Mouse (Mus musculus) stomach, embryonic 14.5 days (tissue): ENCODE measurements at regions not wholly inside any gene's neighbourhood (a gene's known extent, or its start where the extent isn't known, plus 50 kb on each side); places are given as distances from the start of the nearest gene placed in this dataset.
A peak's percentile ranks its signal among the peaks of the same experiment; 100 is the strongest.

ENCODE experiments used
- ATAC-seq: fragments of 200-750 bp; cut with Nextera tagmentation; 2 replicates; pipeline ENCODE4 v1.8.0; 2017; ENCODE audit warnings: low read depth, moderate TSS enrichment; ENCODE audit not compliant: insufficient number of reproducible peaks, insufficient read depth, low FRiP score
- H3K27ac ChIP-seq: fragments of 300-500 bp; sonication (generic); 2 replicates; pipeline ENCODE4 v1.5.1; 2014; ENCODE audit warnings: mild to moderate bottlenecking, low read length, moderate library complexity, mixed read lengths
- H3K27me3 ChIP-seq: fragments of 300-500 bp; sonication (generic); 2 replicates; pipeline ENCODE4 v1.6.1; 2014; ENCODE audit warnings: low read length, control low read depth, mixed read lengths; ENCODE audit not compliant: control insufficient read depth, insufficient read depth
- H3K36me3 ChIP-seq: fragments of 300-500 bp; sonication (generic); 2 replicates; pipeline ENCODE4 v1.6.1; 2014; ENCODE audit warnings: mild to moderate bottlenecking, control low read depth, low read length, moderate library complexity, mixed read lengths; ENCODE audit not compliant: control insufficient read depth, insufficient read depth
- H3K4me1 ChIP-seq: fragments of 300-500 bp; sonication (generic); 2 replicates; pipeline ENCODE4 v1.6.1; 2014; ENCODE audit warnings: low read length, control low read depth, mixed read lengths; ENCODE audit not compliant: control insufficient read depth, insufficient read depth
- H3K4me2 ChIP-seq: fragments of 300-500 bp; sonication (generic); replicated peaks from 2 replicates; pipeline ENCODE4 v1.6.1; 2014; ENCODE audit warnings: low read depth, low read length, control low read depth
- H3K4me3 ChIP-seq: fragments of 300-500 bp; sonication (generic); 2 replicates; pipeline ENCODE4 v1.5.1; 2014; ENCODE audit warnings: low read depth, low read length, control low read depth
- H3K9ac ChIP-seq: fragments of 300-500 bp; sonication (generic); replicated peaks from 2 replicates; pipeline ENCODE4 v1.6.1; 2014; ENCODE audit warnings: low read depth, mild to moderate bottlenecking, control low read depth, low read length, moderate library complexity, mixed read lengths
- H3K9me3 ChIP-seq: fragments of 300-500 bp; sonication (generic); 2 replicates; pipeline ENCODE4 v1.6.1; 2016; ENCODE audit warnings: low read depth, low read length, control low read depth; ENCODE audit not compliant: control insufficient read depth
- WGBS: fragments of 180-500 bp; shearing (Covaris S2); extraction: QIAGEN DNeasy Blood & Tissue Kit; methylation state at CpG from one replicate; pipeline ENCODE4 v1.1.7; 2014; 5-methylcytosine and 5-hydroxymethylcytosine counted together

DNA sequence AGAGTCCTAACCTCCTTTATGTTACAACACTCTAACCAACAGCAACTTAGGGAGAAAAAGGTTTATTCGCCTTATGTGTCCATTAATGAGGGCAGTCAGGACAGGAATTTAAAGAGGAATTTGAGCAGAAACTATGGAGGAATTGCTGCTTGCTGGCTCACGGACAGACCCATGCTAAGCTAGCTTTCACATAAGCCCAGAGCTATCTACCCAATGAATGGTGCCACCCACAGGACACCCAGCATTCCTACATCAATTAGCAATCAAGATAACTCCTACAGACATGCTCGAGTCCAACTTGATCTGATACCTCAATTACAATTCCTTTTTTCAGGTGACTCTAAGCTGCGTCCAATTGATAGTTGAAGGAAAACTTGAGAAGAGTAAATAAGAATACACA, 1021.2 kb upstream of the Gm7489 start:
- Histone ChIP-seq H3K4me2 (no peak overlapping the region), H3K36me3 (no peaks in the 10 kb centered on the region), H3K27ac (no peak overlapping the region), H3K4me1 (no peaks in the 10 kb centered on the region), H3K9me3 (no peaks in the 10 kb centered on the region), H3K27me3 (no peaks in the 10 kb centered on the region), H3K9ac (no peak overlapping the region), H3K4me3 (no peak overlapping the region)
- no peak for ATAC-seq
- WGBS: 85% methylated on average over 4 of the region's 4 CpGs

DNA sequence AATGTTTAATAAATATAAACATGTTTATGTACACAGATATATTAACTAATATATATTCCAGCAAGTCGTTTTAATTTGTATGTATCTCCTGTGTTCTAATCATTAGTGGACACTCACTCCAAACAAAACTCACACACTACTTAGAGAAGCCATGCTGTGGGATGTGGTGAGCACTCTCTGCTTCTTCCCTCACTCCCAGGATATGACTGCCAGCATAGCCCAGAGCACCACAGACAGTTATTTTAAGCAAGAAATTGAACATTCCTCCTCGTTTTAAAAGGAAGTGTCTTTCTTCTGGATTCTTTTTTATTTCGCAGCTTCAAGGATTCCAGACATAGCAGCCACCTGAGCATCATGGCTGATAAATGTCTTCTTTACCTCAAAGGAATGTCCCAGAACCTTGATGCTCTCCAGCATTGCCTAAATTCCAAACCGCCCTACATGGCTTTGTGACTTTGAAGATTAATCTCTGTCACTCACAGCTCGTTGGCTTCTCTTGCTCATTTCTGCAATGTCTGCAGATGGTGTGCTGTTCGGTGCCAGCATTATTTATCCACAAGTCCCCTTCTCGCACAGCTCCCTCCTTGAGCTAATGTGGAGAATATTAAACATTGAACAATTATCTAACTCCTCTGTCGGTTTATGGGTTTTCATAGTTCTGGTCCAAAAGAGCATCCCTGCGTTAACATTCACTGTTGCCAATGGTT, 992.3 kb upstream of the Gm7489 start:
- 54% methylated on average over 9 of the region's 9 CpGs for WGBS
- no peak overlapping the region for H3K4me3 ChIP-seq
- no peak for ATAC-seq

GRCm38 (mm10) chr15:52898107-52898506, 986.6 kb upstream of the Gm7489 start:
- no peaks in the 10 kb centered on the region for H3K36me3 ChIP-seq
- no peak overlapping the region for H3K9ac ChIP-seq
- H3K27ac ChIP-seq: no peak overlapping the region
- H3K4me3 ChIP-seq: no peak overlapping the region
- no peaks in the 10 kb centered on the region for H3K27me3 ChIP-seq
- H3K4me1 ChIP-seq: no peaks in the 10 kb centered on the region
- no peak for ATAC-seq
- H3K9me3 ChIP-seq: no peaks in the 10 kb centered on the region
- 42% methylated on average over 1 of the region's 1 CpGs for WGBS
- H3K4me2 ChIP-seq: no peak overlapping the region

More for the DNA sequence above, 992.3 kb upstream of the Gm7489 start:
- Histone ChIP-seq H3K27me3 (no peaks in the 10 kb centered on the region), H3K9me3 (no peaks in the 10 kb centered on the region), H3K4me1 (no peaks in the 10 kb centered on the region), H3K27ac (no peak overlapping the region), H3K36me3 (no peaks in the 10 kb centered on the region), H3K4me2 (no peak overlapping the region), H3K9ac (no peak overlapping the region)

- WGBS: 86% methylated on average over 4 of the region's 4 CpGs
- H3K27ac ChIP-seq: no peak overlapping the region
- no peaks in the 10 kb centered on the region for H3K9me3 ChIP-seq
- H3K4me2 ChIP-seq: no peak overlapping the region
- H3K36me3 ChIP-seq: no peaks in the 10 kb centered on the region
- H3K4me3 ChIP-seq: no peak overlapping the region
- no peaks in the 10 kb centered on the region for H3K4me1 ChIP-seq
- no peak for ATAC-seq
- H3K27me3 ChIP-seq: no peaks in the 10 kb centered on the region
- H3K9ac ChIP-seq: no peak overlapping the region
Observed at GRCm38 (mm10) chr15:52899403-52899802, 985.3 kb upstream of the Gm7489 start.

- H3K4me2 ChIP-seq: no peak overlapping the region
- no peak overlapping the region for H3K27ac ChIP-seq
- no peak for ATAC-seq
Observed at GRCm38 (mm10) chr15:52899822-52900221, 984.9 kb upstream of the Gm7489 start.

GRCm38 (mm10) chr15:52905231-52905630, 979.5 kb upstream of the Gm7489 start:
- WGBS: 66% methylated on average over 3 of the region's 3 CpGs
- Histone ChIP-seq H3K36me3 (no peaks in the 10 kb centered on the region), H3K27me3 (no peaks in the 10 kb centered on the region), H3K9me3 (no peaks in the 10 kb centered on the region), H3K4me3 (no peak overlapping the region), H3K9ac (no peak overlapping the region), H3K27ac (no peak overlapping the region), H3K4me1 (no peaks in the 10 kb centered on the region), H3K4me2 (no peak overlapping the region)
- no peak for ATAC-seq

More at GRCm38 (mm10) chr15:52899822-52900221, 984.9 kb upstream of the Gm7489 start:
- no peaks in the 10 kb centered on the region for H3K36me3 ChIP-seq
- no peaks in the 10 kb centered on the region for H3K4me1 ChIP-seq
- 81% methylated on average over 3 of the region's 3 CpGs for WGBS
- no peaks in the 10 kb centered on the region for H3K9me3 ChIP-seq
- no peak overlapping the region for H3K9ac ChIP-seq
- no peaks in the 10 kb centered on the region for H3K27me3 ChIP-seq
- no peak overlapping the region for H3K4me3 ChIP-seq

GRCm38 (mm10) chr15:52907217-52907616, 977.5 kb upstream of the Gm7489 start:
- no peak overlapping the region for H3K9ac ChIP-seq
- H3K9me3 ChIP-seq: no peaks in the 10 kb centered on the region
- H3K27ac ChIP-seq: no peak overlapping the region
- H3K4me3 ChIP-seq: no peak overlapping the region
- no peaks in the 10 kb centered on the region for H3K4me1 ChIP-seq
- no peaks in the 10 kb centered on the region for H3K36me3 ChIP-seq
- 40% methylated on average over 1 of the region's 1 CpGs for whole genome bisulfite sequencing
- no peaks in the 10 kb centered on the region for H3K27me3 ChIP-seq
- ATAC-seq: no peak
- H3K4me2 ChIP-seq: no peak overlapping the region

GRCm38 (mm10) chr15:52922277-52922676, 962.4 kb upstream of the Gm7489 start:
- WGBS: 90% methylated on average over 1 of the region's 1 CpGs
- Histone ChIP-seq H3K27ac (no peak overlapping the region), H3K36me3 (no peaks in the 10 kb centered on the region), H3K4me2 (no peak overlapping the region), H3K27me3 (no peaks in the 10 kb centered on the region), H3K4me3 (no peak overlapping the region), H3K4me1 (no peaks in the 10 kb centered on the region), H3K9me3 (peaks cover 3% of the 10 kb centered on the region; the same call in 1 of the 2 replicates), H3K9ac (no peak overlapping the region)
- ATAC-seq: no peak

DNA sequence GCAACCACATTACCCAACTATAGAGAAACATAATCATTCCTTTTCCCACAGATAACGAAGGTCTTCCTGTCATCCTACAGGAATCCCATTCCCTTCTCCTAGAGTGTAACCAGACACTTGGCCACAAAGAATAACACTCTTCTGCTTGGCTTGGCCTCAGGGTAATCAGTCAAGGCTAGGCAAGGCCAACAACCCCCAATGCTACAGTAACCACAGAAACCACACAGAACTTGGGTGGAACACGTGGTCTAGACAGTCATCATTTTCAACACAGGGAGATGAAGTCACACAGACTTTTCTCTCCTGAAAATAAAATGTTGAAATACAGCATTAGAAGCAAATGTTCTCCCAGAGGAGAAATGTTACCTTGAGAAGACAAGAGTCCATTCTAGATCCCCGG, 956.3 kb upstream of the Gm7489 start:
- H3K27me3 ChIP-seq: no peaks in the 10 kb centered on the region
- no peak overlapping the region for H3K27ac ChIP-seq
- no peak overlapping the region for H3K4me3 ChIP-seq
- 39% methylated on average over 3 of the region's 3 CpGs for WGBS
- no peak overlapping the region for H3K4me2 ChIP-seq
- ATAC-seq: peak; percentile 63; the same call in 1 of the 2 replicates
- H3K36me3 ChIP-seq: no peaks in the 10 kb centered on the region
- no peaks in the 10 kb centered on the region for H3K4me1 ChIP-seq
- H3K9me3 ChIP-seq: no peaks in the 10 kb centered on the region
- H3K9ac ChIP-seq: no peak overlapping the region
